Mouse (Mus musculus) erythroblast, embryonic 14.5 days (primary cell): ENCODE measurements around the gene Swap70. TPM values are rescaled to one million over a fixed set of nuclear protein-coding genes. Genes with fewer than 3 reads are reported as not detected.

Experiments
- H3K27me3 ChIP-seq: 2 replicates; pipeline ENCODE4 v1.6.1; 2012; ENCODE audit warnings: inconsistent platforms; ENCODE audit not compliant: control insufficient read depth
- H3K36me3 ChIP-seq: 2 replicates; pipeline ENCODE4 v1.6.1; 2012; ENCODE audit warnings: mild to moderate bottlenecking, inconsistent platforms; ENCODE audit not compliant: control insufficient read depth
- H3K4me1 ChIP-seq: 2 replicates; pipeline ENCODE4 v1.6.1; 2012; ENCODE audit warnings: inconsistent platforms; ENCODE audit not compliant: control insufficient read depth
- H3K4me3 ChIP-seq: replicated peaks from 2 replicates; pipeline ENCODE3; 2012; ENCODE audit warnings: moderate library complexity, mild to moderate bottlenecking, inconsistent platforms
- H3K9me3 ChIP-seq: 2 replicates; pipeline ENCODE4 v1.6.1; 2012; ENCODE audit warnings: low read length, inconsistent platforms, mixed read lengths; ENCODE audit not compliant: control insufficient read depth
- GATA1 ChIP-seq: IDR thresholded peaks from 2 replicates; pipeline ENCODE4 v1.6.1; 2012; ENCODE audit warnings: low read length, inconsistent platforms, mixed read lengths
- TAL1 ChIP-seq: IDR thresholded peaks from 3 replicates; pipeline ENCODE4 v1.6.1; 2012; ENCODE audit warnings: low read length, inconsistent platforms, mixed read lengths
- polyA plus RNA-seq: library from polyadenylated mRNA; stranded (reverse); fragments of >175 nt; gene quantifications from 2 replicates; pipeline ENCODE4 v1.2.3, GENCODE M21; 2012

Gene Swap70
- polyA plus RNA-seq = 0.33 and 0.42 TPM in 2 replicates

DNA sequence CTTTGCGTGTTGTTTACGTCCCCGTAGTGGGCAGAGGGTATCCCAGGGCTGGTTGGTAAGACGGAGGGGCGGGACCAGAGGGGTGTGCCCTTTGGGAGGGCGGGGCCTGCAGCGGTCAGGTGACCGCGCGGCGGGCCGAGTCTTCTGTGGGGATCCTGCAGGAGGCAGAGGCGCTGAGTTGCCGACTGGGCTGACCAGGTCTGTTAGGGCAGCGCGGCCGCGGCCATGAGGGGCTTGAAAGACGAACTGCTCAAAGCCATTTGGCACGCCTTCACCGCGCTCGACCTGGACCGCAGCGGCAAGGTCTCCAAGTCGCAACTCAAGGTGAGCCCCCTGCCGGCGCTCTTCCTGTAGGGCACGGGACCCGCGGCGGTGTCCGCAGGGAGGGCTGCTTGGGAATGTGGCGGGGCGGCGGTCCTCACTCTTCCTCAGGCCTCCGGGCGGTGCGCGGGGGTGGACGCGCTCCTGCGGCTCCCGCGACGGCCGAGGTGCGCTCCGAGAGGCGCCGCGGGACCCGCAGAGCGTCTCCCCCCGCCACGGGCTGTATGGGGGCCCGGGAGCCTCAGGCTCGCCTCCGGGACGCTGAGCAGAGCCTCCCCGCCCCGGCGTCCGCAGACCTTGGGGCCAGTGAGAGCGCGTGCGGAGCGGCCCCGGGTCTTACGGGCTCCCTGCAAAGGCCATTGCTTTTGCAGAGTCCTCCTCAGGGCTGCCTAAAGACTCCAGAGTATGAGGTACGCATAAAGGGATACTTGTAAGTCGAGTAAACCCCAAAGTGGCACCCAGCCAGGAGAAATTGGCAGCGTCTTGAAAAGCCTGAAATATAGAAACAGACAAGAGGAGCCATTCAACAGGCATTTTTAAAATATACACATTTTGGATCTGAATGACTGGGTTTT is at the start of gene Swap70:
TSS of gene Swap70 (plus strand) at position 126 of the 896 bp plus-strand sequence.
- peaks cover 6% of the 10 kb centered on the region for H3K36me3 ChIP-seq
- H3K4me3 ChIP-seq = peak within 1 kb of the TSS; percentile 73
- no peaks in the 10 kb centered on the region for H3K27me3 ChIP-seq
- no peaks in the 10 kb centered on the region for H3K9me3 ChIP-seq
- H3K4me1 ChIP-seq = peaks cover 35% of the 10 kb centered on the region
- TF ChIP-seq GATA1 (no peak), TAL1 (no peak)

DNA sequence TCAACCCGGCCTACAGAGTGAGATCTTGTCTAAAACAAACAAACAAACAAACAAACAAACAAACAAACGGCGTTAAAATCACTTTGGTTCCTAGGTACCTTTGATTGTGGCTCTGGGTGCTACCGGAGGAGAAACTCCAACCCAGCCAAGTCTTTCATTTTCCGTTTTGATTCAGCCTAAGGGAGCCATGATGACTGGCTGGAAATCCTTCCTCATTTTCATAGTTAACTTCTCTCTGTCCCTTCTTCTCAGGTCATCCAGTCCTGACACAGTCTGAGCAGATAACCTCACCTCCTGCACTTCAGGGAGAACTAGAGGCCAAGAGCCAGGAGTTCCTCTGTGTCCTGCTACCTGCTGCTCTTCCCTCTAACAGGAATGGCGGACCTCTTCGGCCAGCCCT is 42.3 kb upstream of the Swap70 start:
- Histone ChIP-seq H3K9me3 (no peaks in the 10 kb centered on the region), H3K36me3 (no peaks in the 10 kb centered on the region), H3K27me3 (no peaks in the 10 kb centered on the region), H3K4me3 (no peak overlapping the region), H3K4me1 (no peaks in the 10 kb centered on the region)
- TF ChIP-seq TAL1 = no peak
- no peak for TF ChIP-seq GATA1

DNA sequence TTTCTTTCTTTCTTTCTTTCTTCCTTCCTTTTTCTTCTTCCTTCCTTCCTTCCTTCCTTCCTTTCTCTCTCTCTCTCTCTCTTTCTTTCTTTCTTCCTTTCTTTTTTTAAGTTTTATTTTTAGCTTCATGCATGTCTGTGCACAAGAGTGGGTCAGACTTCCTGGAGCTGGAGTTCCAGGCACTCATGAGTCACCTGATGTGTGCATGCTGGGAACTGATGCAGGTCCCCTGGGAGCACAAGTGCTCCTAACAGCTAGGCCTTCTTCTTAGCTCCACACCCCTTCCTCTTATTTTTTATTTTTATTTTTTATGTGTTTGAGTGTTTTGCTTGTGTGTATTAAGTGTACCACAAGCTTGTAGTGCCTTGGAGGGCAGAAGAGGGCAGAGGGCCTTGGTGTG is 40.9 kb upstream of the Swap70 start:
- no peaks in the 10 kb centered on the region for H3K9me3 ChIP-seq
- no peaks in the 10 kb centered on the region for H3K36me3 ChIP-seq
- TF ChIP-seq TAL1 (no peak), GATA1 (no peak)
- H3K4me1 ChIP-seq = no peaks in the 10 kb centered on the region
- H3K27me3 ChIP-seq = no peaks in the 10 kb centered on the region
- no peak overlapping the region for H3K4me3 ChIP-seq

DNA sequence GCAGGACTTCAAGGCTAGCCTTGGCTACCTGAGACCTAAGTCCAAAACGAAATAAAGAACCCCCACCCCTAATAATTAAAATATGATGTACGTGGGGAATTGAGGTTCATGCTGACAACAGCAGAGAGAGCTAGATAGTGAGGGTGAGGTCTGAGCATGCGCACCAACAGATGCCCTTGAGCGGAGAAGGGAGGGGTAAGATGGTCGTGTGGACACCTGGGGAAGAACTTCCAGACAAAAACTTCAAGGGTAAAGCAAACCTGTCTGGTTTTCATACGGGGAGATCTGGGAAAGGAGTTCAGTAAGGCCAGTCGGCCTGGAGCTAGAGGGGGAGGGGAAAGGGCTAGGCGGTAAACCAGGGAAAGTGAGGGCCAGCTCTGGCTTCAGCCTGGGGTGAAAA is 40.1 kb upstream of the Swap70 start:
- Histone ChIP-seq H3K27me3 (no peaks in the 10 kb centered on the region), H3K4me3 (no peak overlapping the region), H3K4me1 (no peaks in the 10 kb centered on the region), H3K9me3 (no peaks in the 10 kb centered on the region), H3K36me3 (no peaks in the 10 kb centered on the region)
- TF ChIP-seq TAL1 (no peak), GATA1 (no peak)

GRCm38 (mm10) chr7:110184608-110185007 is 36.9 kb upstream of the Swap70 start:
- H3K9me3 ChIP-seq = no peaks in the 10 kb centered on the region
- H3K27me3 ChIP-seq = no peaks in the 10 kb centered on the region
- TF ChIP-seq GATA1 (no peak), TAL1 (no peak)
- no peaks in the 10 kb centered on the region for H3K36me3 ChIP-seq
- no peaks in the 10 kb centered on the region for H3K4me1 ChIP-seq
- H3K4me3 ChIP-seq = no peak overlapping the region

GRCm38 (mm10) chr7:110189951-110190350 is 31.6 kb upstream of the Swap70 start:
- H3K9me3 ChIP-seq = no peaks in the 10 kb centered on the region
- TF ChIP-seq TAL1 = no peak
- TF ChIP-seq GATA1 = no peak
- no peaks in the 10 kb centered on the region for H3K27me3 ChIP-seq
- no peaks in the 10 kb centered on the region for H3K4me1 ChIP-seq
- no peaks in the 10 kb centered on the region for H3K36me3 ChIP-seq
- no peak overlapping the region for H3K4me3 ChIP-seq

GRCm38 (mm10) chr7:110193186-110193585 is 28.3 kb upstream of the Swap70 start:
- H3K4me1 ChIP-seq = no peaks in the 10 kb centered on the region
- no peaks in the 10 kb centered on the region for H3K36me3 ChIP-seq
- no peaks in the 10 kb centered on the region for H3K27me3 ChIP-seq
- no peaks in the 10 kb centered on the region for H3K9me3 ChIP-seq
- TF ChIP-seq TAL1 = no peak
- TF ChIP-seq GATA1 = no peak
- no peak overlapping the region for H3K4me3 ChIP-seq

DNA sequence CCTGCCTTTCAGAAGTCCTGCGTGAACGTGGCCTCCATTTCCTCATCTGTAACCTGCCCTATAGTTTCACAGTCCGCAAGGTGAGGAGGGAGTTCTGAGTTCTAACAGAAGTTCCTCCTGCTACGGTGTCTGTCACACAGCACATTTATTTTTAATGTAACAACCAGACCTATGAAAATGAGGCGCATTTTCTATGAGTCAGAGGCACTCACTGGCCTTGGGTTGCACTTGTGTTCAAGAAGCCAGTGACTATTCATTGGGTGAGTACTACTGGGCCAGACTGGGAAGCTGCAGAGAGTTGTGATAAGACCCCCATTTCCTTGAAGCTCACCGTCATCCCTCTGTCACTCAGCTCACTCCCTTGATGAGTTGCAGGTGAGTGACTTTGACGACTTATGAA is 24.3 kb upstream of the Swap70 start:
- no peaks in the 10 kb centered on the region for H3K4me1 ChIP-seq

DNA sequence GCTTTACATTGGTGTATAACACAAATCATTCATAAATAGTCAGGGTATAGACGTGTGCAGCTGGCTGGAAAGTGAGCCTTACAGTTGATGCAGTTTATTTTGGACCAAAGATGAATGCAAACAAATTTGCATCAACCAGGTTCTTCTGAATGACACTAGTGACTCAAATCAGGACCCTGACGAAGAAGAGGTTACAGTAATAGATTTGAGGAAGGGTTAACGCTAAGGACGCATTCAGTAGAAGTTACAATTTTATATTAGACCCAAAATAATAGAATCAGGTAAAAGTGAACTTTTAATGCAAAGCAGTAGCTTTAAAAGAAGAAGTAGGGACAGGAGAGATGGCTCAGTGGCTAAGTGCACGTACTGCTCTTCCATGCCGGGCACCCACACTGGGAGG is 19.6 kb upstream of the Swap70 start:
- no peak overlapping the region for H3K4me3 ChIP-seq
- H3K9me3 ChIP-seq = 0 out of 2 replicates have a peak, but pooled peaks cover 2% of the 10 kb centered on the region
- no peaks in the 10 kb centered on the region for H3K36me3 ChIP-seq
- H3K4me1 ChIP-seq = no peaks in the 10 kb centered on the region; the same call in 1 of the 2 replicates
- H3K27me3 ChIP-seq = no peaks in the 10 kb centered on the region
- TF ChIP-seq TAL1 = no peak
- no peak for TF ChIP-seq GATA1

More for the DNA sequence above, 24.3 kb upstream of the Swap70 start:
- no peaks in the 10 kb centered on the region for H3K27me3 ChIP-seq
- H3K4me3 ChIP-seq = no peak overlapping the region
- no peaks in the 10 kb centered on the region for H3K9me3 ChIP-seq
- TF ChIP-seq TAL1 (no peak), GATA1 (no peak)
- H3K36me3 ChIP-seq = no peaks in the 10 kb centered on the region
